Mouse (Mus musculus): Measurements from ENCODE around the gene Ube4b. TPM values are rescaled to one million over a fixed set of nuclear protein-coding genes. Genes with fewer than 3 reads are reported as not detected.

Gene Ube4b
- 38.8 TPM for polyA plus RNA-seq (2014; fragmentation: Illumina TruSeq; extraction: RNeasy Lipid Tissue Mini Kit (QIAGEN cat#74804); ENCODE audit: low read depth, low replicate concordance)

GRCm38 (mm10) chr4:149426325-149427199 is at the start of gene Ube4b:
Ube4b (minus strand) TSS chr4:149426749.

GRCm38 (mm10) chr4:149454879-149455278 is 28.3 kb upstream of the Ube4b start, which contains the start of gene Rbp7:
Rbp7 (minus strand) TSS chr4:149454978.

GRCm38 (mm10) chr4:149307596-149308490 is 118.7 kb downstream of the Ube4b start, which contains the start of gene Kif1b:
Kif1b (minus strand) TSS chr4:149307693.

Other genes starting within 250 kb of the Ube4b start
- gene Kif1b, start 119.1 kb downstream of the Ube4b start, polyA plus RNA-seq (2014; fragmentation: Illumina TruSeq; extraction: RNeasy Lipid Tissue Mini Kit (QIAGEN cat#74804); ENCODE audit: low read depth, low replicate concordance) = 41.3 TPM
- 47.4 TPM for gene Rbp7, start 28.2 kb upstream of the Ube4b start, polyA plus RNA-seq (2014; fragmentation: Illumina TruSeq; extraction: RNeasy Lipid Tissue Mini Kit (QIAGEN cat#74804); ENCODE audit: low read depth, low replicate concordance)
- not detected for gene Tmem274, start 50.6 kb upstream of the Ube4b start, polyA plus RNA-seq (2014; fragmentation: Illumina TruSeq; extraction: RNeasy Lipid Tissue Mini Kit (QIAGEN cat#74804); ENCODE audit: low read depth, low replicate concordance)
- 8.1 TPM for gene Nmnat1, start 58.5 kb upstream of the Ube4b start, polyA plus RNA-seq (2014; fragmentation: Illumina TruSeq; extraction: RNeasy Lipid Tissue Mini Kit (QIAGEN cat#74804); ENCODE audit: low read depth, low replicate concordance)
- 15.5 TPM for gene Lzic, start 58.5 kb upstream of the Ube4b start, polyA plus RNA-seq (2014; fragmentation: Illumina TruSeq; extraction: RNeasy Lipid Tissue Mini Kit (QIAGEN cat#74804); ENCODE audit: low read depth, low replicate concordance)
- gene Ctnnbip1, start 91.5 kb upstream of the Ube4b start, polyA plus RNA-seq (2014; fragmentation: Illumina TruSeq; extraction: RNeasy Lipid Tissue Mini Kit (QIAGEN cat#74804); ENCODE audit: low read depth, low replicate concordance) = 35.7 TPM
- 57.1 TPM for gene Clstn1, start 159.7 kb upstream of the Ube4b start, polyA plus RNA-seq (2014; fragmentation: Illumina TruSeq; extraction: RNeasy Lipid Tissue Mini Kit (QIAGEN cat#74804); ENCODE audit: low read depth, low replicate concordance)

All from adipose tissue, adult 10 weeks (tissue).